Mouse (Mus musculus): Measurements from ENCODE around the gene H2al1g.
"Not testable (repeated sequence)": the region's sequence is repeated elsewhere in the genome, so short reads cannot be mapped to it uniquely, and the experiment has no call there.

H2al1g gene

GRCm38 (mm10) chrX:11317956-11318355 lies at the start of gene H2al1g:
H2al1g (plus strand) TSS chrX:11318256.
- DNase-seq (ENCODE audit: low spot score): not testable (repeated sequence)

- no peak for DNase-seq (ENCODE audit: low spot score)
Measured at GRCm38 (mm10) chrX:11269074-11269473, 49.0 kb upstream of the H2al1g start.

- no peak for DNase-seq (ENCODE audit: low spot score)
Measured at GRCm38 (mm10) chrX:11273190-11273589, 44.9 kb upstream of the H2al1g start.

GRCm38 (mm10) chrX:11277083-11277482 lies 41.0 kb upstream of the H2al1g start:
- DNase-seq (ENCODE audit: low spot score): no peak

- no peak for DNase-seq (ENCODE audit: low spot score)
Measured at GRCm38 (mm10) chrX:11280741-11281140, 37.3 kb upstream of the H2al1g start.

- no peak for DNase-seq (ENCODE audit: low spot score)
Measured at GRCm38 (mm10) chrX:11288306-11288882, 29.7 kb upstream of the H2al1g start.

GRCm38 (mm10) chrX:11289244-11289643 lies 28.8 kb upstream of the H2al1g start:
- DNase-seq (ENCODE audit: low spot score): no peak

GRCm38 (mm10) chrX:11298957-11299356 lies 19.1 kb upstream of the H2al1g start, which contains the start of gene H2al1a:
H2al1a (plus strand) TSS chrX:11299257.
- DNase-seq (ENCODE audit: low spot score): not testable (repeated sequence)

- DNase-seq (ENCODE audit: low spot score): not testable (repeated sequence)
Measured at GRCm38 (mm10) chrX:11302132-11302531, 15.9 kb upstream of the H2al1g start, which contains the start of gene H2al1b. H2al1b (plus strand) TSS chrX:11302432.

GRCm38 (mm10) chrX:11305355-11305754 lies 12.7 kb upstream of the H2al1g start, which contains the start of gene H2al1c:
H2al1c (plus strand) TSS chrX:11305655.
- DNase-seq (ENCODE audit: low spot score): not testable (repeated sequence)

- DNase-seq (ENCODE audit: low spot score): not testable (repeated sequence)
Measured at GRCm38 (mm10) chrX:11308524-11308923, 9.5 kb upstream of the H2al1g start, which contains the start of gene H2al1d. H2al1d (plus strand) TSS chrX:11308824.

- not testable (repeated sequence) for DNase-seq (ENCODE audit: low spot score)
Measured at GRCm38 (mm10) chrX:11311634-11312033, 6.4 kb upstream of the H2al1g start, which contains the start of gene H2al1e. H2al1e (plus strand) TSS chrX:11311934.

GRCm38 (mm10) chrX:11314858-11315257 lies 3.2 kb upstream of the H2al1g start, which contains the start of gene H2al1f:
H2al1f (plus strand) TSS chrX:11315158.
- not testable (repeated sequence) for DNase-seq (ENCODE audit: low spot score)

GRCm38 (mm10) chrX:11321192-11321591 lies 3.1 kb downstream of the H2al1g start, which contains the start of gene H2al1h:
H2al1h (plus strand) TSS chrX:11321492.
- not testable (repeated sequence) for DNase-seq (ENCODE audit: low spot score)

GRCm38 (mm10) chrX:11324359-11324758 lies 6.3 kb downstream of the H2al1g start, which contains the start of gene H2al1i:
H2al1i (plus strand) TSS chrX:11324659.
- DNase-seq (ENCODE audit: low spot score): not testable (repeated sequence)

- not testable (repeated sequence) for DNase-seq (ENCODE audit: low spot score)
Measured at GRCm38 (mm10) chrX:11327522-11327921, 9.5 kb downstream of the H2al1g start, which contains the start of gene H2al1j. H2al1j (plus strand) TSS chrX:11327822.

- peak; percentile 18 for DNase-seq (ENCODE audit: low spot score)
Measured at GRCm38 (mm10) chrX:11345762-11346161, 27.7 kb downstream of the H2al1g start.

GRCm38 (mm10) chrX:11346756-11347155 lies 28.7 kb downstream of the H2al1g start:
- DNase-seq (ENCODE audit: low spot score): no peak

GRCm38 (mm10) chrX:11360823-11361222 lies 42.8 kb downstream of the H2al1g start:
- DNase-seq (ENCODE audit: low spot score): no peak

GRCm38 (mm10) chrX:11361261-11361660 lies 43.2 kb downstream of the H2al1g start:
- no peak for DNase-seq (ENCODE audit: low spot score)

GRCm38 (mm10) chrX:11363890-11364289 lies 45.8 kb downstream of the H2al1g start:
- no peak for DNase-seq (ENCODE audit: low spot score)

- peak; percentile 40 for DNase-seq (ENCODE audit: low spot score)
Measured at GRCm38 (mm10) chrX:11365151-11365550, 47.1 kb downstream of the H2al1g start.
